Mouse (Mus musculus) liver, embryonic 14.5 days (tissue): ENCODE measurements around the gene Ppp2r3a. TPM values are rescaled to one million over a fixed set of nuclear protein-coding genes. Genes with fewer than 3 reads are reported as not detected.

Experiments used
- ATAC-seq: fragments of 200-750 bp; cut with Nextera tagmentation; 2 replicates; pipeline ENCODE4 v1.8.0; 2017; ENCODE audit warnings: moderate number of reproducible peaks, mild to moderate bottlenecking, moderate library complexity; ENCODE audit not compliant: insufficient read depth
- DNase-seq, 3 experiments: peaks; one replicate each; pipeline ENCODE4 v3.0.0-alpha.2; 2012 to 2013; ENCODE audit warnings: low read depth in 3 of 3, low spot score in 3 of 3
- H3K27ac ChIP-seq: fragments of 300-500 bp; sonication (generic); 2 replicates; pipeline ENCODE4 v1.5.1; 2014; ENCODE audit warnings: moderate library complexity, mild to moderate bottlenecking, control low read depth, inconsistent platforms
- H3K27me3 ChIP-seq: fragments of 300-500 bp; sonication (generic); 2 replicates; pipeline ENCODE4 v1.6.1; 2014; ENCODE audit warnings: mild to moderate bottlenecking, low read length, moderate library complexity; ENCODE audit not compliant: control insufficient read depth, insufficient read depth
- H3K36me3 ChIP-seq: fragments of 300-500 bp; sonication (generic); replicated peaks from 2 replicates; pipeline ENCODE4 v1.6.1; 2014; ENCODE audit warnings: low read depth; ENCODE audit not compliant: control insufficient read depth, insufficient read depth
- H3K4me1 ChIP-seq, 2 experiments: fragments of 200-500 bp in 1 of 2; fragments of 300-500 bp in 1 of 2; sonication (generic) in 1 of 2; replicated peaks; 2 replicates each; pipeline ENCODE4 v1.6.1; 2012 to 2014; ENCODE audit warnings: antibody characterized with exemption in 1 of 2, inconsistent platforms in 1 of 2, low read length in 1 of 2; ENCODE audit not compliant: control insufficient read depth in 2 of 2, insufficient read depth in 2 of 2
- H3K4me2 ChIP-seq: fragments of 300-500 bp; sonication (generic); 2 replicates; pipeline ENCODE4 v1.6.1; 2014; ENCODE audit warnings: low read depth, mild to moderate bottlenecking, control low read depth, moderate library complexity
- H3K4me3 ChIP-seq, 2 experiments: fragments of 200-500 bp in 1 of 2; fragments of 300-500 bp in 1 of 2; sonication (generic) in 1 of 2; 2 replicates each; pipeline ENCODE4 v1.5.1; 2012 to 2014; ENCODE audit warnings: low read depth in 2 of 2, low read length in 2 of 2, mild to moderate bottlenecking in 2 of 2, control low read depth in 1 of 2, inconsistent platforms in 1 of 2, moderate library complexity in 1 of 2; ENCODE audit not compliant: insufficient read depth in 1 of 2
- H3K9ac ChIP-seq: fragments of 300-500 bp; sonication (generic); replicated peaks from 2 replicates; pipeline ENCODE4 v1.6.1; 2014; ENCODE audit warnings: mild to moderate bottlenecking, control low read depth, moderate library complexity
- H3K9me3 ChIP-seq: fragments of 300-500 bp; sonication (generic); 2 replicates; pipeline ENCODE4 v1.6.1; 2016; ENCODE audit warnings: low read length, mixed read lengths; ENCODE audit not compliant: control insufficient read depth
- CTCF ChIP-seq: IDR thresholded peaks from 2 replicates; pipeline ENCODE4 v1.5.1; 2016; ENCODE audit warnings: antibody characterized with exemption, low read depth, control low read depth
- EP300 ChIP-seq: IDR thresholded peaks from 2 replicates; pipeline ENCODE4 v1.6.1; 2016; ENCODE audit warnings: antibody characterized with exemption, low read depth
- WGBS: fragments of 180-500 bp; shearing (Covaris S2); extraction: QIAGEN DNeasy Blood & Tissue Kit; methylation state at CpG from one replicate; pipeline ENCODE4 v1.1.7; 2014; ENCODE audit not compliant: insufficient replicate concordance; 5-methylcytosine and 5-hydroxymethylcytosine counted together
- polyA plus RNA-seq, 2 experiments: library from polyadenylated mRNA; depleted of rRNA in 1 of 2; stranded (reverse) in 1 of 2; unstranded in 1 of 2; fragments of >200 nt; fragmentation: Nextera tagmentation in 1 of 2; extraction: Ambion mirVana in 1 of 2; gene quantifications; 2 replicates each; pipeline versions ENCODE4 v1.2.1 to v1.2.3; 2012 to 2014

Gene Ppp2r3a
- polyA plus RNA-seq, 2 experiments = 2.1 TPM

DNA sequence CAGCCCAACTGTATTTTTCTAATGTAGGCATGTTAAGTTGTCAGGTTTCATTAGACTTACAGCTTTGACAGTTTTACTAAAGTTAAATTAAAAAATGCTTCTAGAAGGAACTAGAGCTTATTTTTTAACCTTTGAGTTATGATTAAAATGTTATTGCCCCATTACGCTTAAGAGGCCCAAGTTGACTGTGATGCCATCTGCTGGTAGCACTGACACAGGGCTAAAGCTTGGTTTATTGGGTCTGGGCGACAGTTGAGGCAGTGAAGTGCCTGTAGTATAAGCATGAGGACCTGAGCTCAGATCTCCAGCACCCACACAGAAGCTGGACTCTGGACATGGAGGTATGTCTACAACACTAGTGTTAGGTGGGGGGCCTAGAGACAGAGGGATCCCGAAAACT is 47.5 kb downstream of the Ppp2r3a start:
- no peak overlapping the region for H3K9ac ChIP-seq
- no peak for TF ChIP-seq EP300
- TF ChIP-seq CTCF = peak; percentile 41
- no peak overlapping the region for H3K27ac ChIP-seq
- no peaks in the 10 kb centered on the region for H3K36me3 ChIP-seq
- H3K4me1 ChIP-seq = no peaks in the 10 kb centered on the region; a peak in 2 of 4 replicates
- ATAC-seq (no peak), DNase-seq (no peak)
- 65% methylated on average over 3 of the region's 3 CpGs for WGBS
- H3K9me3 ChIP-seq = no peaks in the 10 kb centered on the region
- no peak overlapping the region for H3K4me3 ChIP-seq
- H3K27me3 ChIP-seq = no peaks in the 10 kb centered on the region
- H3K4me2 ChIP-seq = no peak overlapping the region

DNA sequence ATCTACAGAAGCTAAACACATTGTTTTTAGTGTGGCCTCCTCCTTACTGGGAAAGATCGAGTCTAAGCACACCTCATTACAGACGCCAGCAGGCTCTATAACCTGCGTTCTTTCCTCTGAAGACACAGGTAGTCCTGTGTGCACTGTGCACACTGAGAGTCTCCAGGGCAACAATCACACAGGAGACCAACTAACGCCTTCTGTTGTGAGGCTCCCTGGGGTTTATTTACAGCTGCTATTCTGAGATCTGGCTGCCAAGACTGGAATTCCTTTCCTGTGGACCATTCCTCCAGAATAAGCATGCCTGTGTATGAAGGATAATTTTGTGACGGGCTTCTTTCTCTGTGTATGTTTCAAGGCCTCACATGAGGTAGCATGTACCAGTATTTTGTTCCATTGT is 51.0 kb downstream of the Ppp2r3a start:
- Histone ChIP-seq H3K4me1 (no peaks in the 10 kb centered on the region; a peak in 1 of 4 replicates), H3K4me3 (no peak overlapping the region), H3K9me3 (no peaks in the 10 kb centered on the region), H3K9ac (no peak overlapping the region), H3K27me3 (no peaks in the 10 kb centered on the region), H3K36me3 (no peaks in the 10 kb centered on the region), H3K27ac (no peak overlapping the region), H3K4me2 (no peak overlapping the region)
- TF ChIP-seq EP300 = no peak
- TF ChIP-seq CTCF = no peak
- DNase-seq (no peak), ATAC-seq (no peak)
- WGBS = 50% methylated on average over 5 of the region's 5 CpGs

DNA sequence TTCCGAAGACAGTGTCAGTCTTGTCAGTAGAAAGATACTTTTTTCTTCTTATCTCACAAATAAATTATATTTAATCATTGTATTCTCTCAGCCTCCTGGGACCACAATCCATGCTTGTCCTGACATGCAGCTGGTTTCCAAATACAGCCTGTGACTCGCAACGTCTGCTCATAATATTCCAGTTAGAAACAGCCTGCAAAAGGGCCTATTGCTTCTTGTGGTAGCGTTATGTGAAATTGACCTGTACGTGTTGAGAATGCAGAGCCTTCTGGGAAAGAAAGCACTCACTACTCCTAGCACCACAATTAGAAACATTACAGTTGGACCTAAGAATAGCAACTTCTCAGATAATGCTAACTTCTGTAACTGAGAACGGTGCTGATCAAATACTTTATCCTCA is 52.8 kb downstream of the Ppp2r3a start:
- no peak overlapping the region for H3K9ac ChIP-seq
- H3K4me3 ChIP-seq = no peak overlapping the region
- no peaks in the 10 kb centered on the region for H3K9me3 ChIP-seq
- no peaks in the 10 kb centered on the region for H3K27me3 ChIP-seq
- 64% methylated on average over 6 of the region's 6 CpGs for WGBS
- no peak overlapping the region for H3K4me2 ChIP-seq
- DNase-seq (no peak), ATAC-seq (no peak)
- no peaks in the 10 kb centered on the region for H3K36me3 ChIP-seq
- H3K4me1 ChIP-seq = no peaks in the 10 kb centered on the region; a peak in 1 of 4 replicates
- no peak overlapping the region for H3K27ac ChIP-seq
- TF ChIP-seq EP300 = no peak
- TF ChIP-seq CTCF = no peak

DNA sequence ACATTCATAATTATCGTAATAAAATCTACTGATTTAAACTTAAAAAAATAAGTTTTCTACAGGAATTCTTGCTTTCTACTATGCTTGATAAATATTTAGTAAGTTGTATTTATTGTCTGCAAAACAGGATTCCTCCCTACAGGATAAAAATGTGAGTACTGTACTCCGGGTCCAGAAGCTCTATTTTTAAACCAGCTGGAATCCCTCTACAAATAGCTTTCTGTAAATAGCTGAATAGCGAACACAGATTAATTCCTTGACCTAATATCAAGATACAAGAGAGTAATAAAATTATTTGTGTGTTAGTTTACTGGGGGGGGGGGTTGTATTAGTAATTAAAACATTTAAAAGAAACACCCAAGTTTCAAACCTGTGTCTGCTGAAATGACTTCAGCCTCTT is 53.3 kb downstream of the Ppp2r3a start:
- Histone ChIP-seq H3K27me3 (no peaks in the 10 kb centered on the region), H3K4me3 (no peak overlapping the region), H3K4me2 (no peak overlapping the region), H3K36me3 (no peaks in the 10 kb centered on the region), H3K4me1 (no peaks in the 10 kb centered on the region; a peak in 1 of 4 replicates), H3K27ac (no peak overlapping the region), H3K9ac (no peak overlapping the region), H3K9me3 (no peaks in the 10 kb centered on the region)
- no peak for DNase-seq
- ATAC-seq = no peak
- WGBS = 65% methylated on average over 3 of the region's 3 CpGs
- TF ChIP-seq CTCF = no peak
- no peak for TF ChIP-seq EP300

DNA sequence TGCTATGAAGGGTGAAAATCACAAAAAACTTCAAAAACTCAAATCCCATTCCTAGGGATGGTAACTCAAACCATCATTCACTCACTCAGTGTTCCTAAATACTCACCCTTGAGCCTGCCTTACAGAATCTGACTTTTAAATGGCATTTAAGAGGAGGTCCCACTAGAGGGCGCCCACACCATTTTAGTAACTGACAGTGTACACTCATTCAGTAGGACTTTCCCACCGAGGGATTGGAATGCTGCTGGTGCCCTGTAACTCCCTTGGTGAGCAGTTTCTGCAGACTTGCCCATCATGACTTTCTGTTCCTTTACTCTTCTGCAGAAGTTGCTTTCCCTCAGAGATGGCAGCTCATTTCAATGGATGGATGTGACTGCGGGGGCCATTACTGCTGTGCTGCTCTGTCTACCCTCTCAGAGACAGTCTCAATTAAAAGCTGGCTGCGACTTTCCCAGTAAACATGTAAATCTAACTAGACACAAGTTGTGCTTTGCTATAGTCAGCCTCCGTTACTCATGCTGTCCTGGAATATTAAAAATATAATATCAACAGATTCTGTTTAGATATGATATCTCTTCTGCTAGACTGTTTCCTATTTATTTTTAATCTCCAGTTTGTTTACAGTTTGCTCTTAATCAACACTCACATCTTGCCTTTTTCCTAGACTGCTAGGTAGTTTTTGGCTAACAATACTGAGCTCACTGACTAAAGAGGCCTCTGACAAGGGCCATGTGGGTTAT is 69.5 kb downstream of the Ppp2r3a start:
- DNase-seq (peak; percentile 45 to 56 (median 49)), ATAC-seq (peak; percentile 56; the same call in 1 of the 2 replicates)
- H3K4me1 ChIP-seq = 0 out of 4 replicates have a peak, but pooled peaks cover 0 to 2% of the 10 kb centered on the region in 2 experiments
- H3K36me3 ChIP-seq = no peaks in the 10 kb centered on the region
- WGBS = 32% methylated on average over 5 of the region's 5 CpGs
- no peak overlapping the region for H3K9ac ChIP-seq
- no peak overlapping the region for H3K4me3 ChIP-seq
- no peaks in the 10 kb centered on the region for H3K27me3 ChIP-seq
- no peak for TF ChIP-seq EP300
- peak; percentile 73 for TF ChIP-seq CTCF
- H3K4me2 ChIP-seq = no peak overlapping the region
- H3K9me3 ChIP-seq = no peaks in the 10 kb centered on the region
- no peak overlapping the region for H3K27ac ChIP-seq
